ENCODE assay signal across 8 mouse cellular contexts in genomic region chr11:25644767-25645622, GRCm38 (mm10).
DNase-seq lines count a peak whose midpoint lies in the region; ATAC-seq and TF ChIP-seq lines count a peak whose summit lies in the region.

No protein-coding gene starts in this region.

- H3K4me2 ChIP-seq in stomach, embryonic 15.5 days, result 0 out of 2 replicates have a peak overlapping the region, but pooled peaks have one; percentile 3

- H3K4me1 ChIP-seq in stomach, embryonic 15.5 days, result no peaks in the 10 kb centered on the region

- no peak for TF ChIP-seq POLR2A in brain, embryonic 14.5 days (IDR thresholded peaks at IDR 0.05; ENCODE audit: borderline replicate concordance, extremely low read depth, insufficient read depth, insufficient read length, poor library complexity, severe bottlenecking)

- no peak overlapping the region for H3K9ac ChIP-seq in stomach, embryonic 15.5 days

- no peak for TF ChIP-seq CTCF in brain, embryonic 14.5 days (IDR thresholded peaks at IDR 0.05; ENCODE audit: borderline replicate concordance, extremely low read depth, insufficient read depth, insufficient read length)

- no peaks in the 10 kb centered on the region for H3K27me3 ChIP-seq in stomach, embryonic 15.5 days (replicated peaks)

- H3K27ac ChIP-seq in stomach, embryonic 15.5 days, result no peak overlapping the region

- peak; percentile 46 to 51 for DNase-seq in cerebellum, postnatal 10 days
- no peak for DNase-seq in cerebellum, adult 8-10 months
- peak; percentile 84 for DNase-seq in brain, embryonic 14.5 days (ENCODE audit: low read depth)
- DNase-seq in kidney, adult 18-20 months, result peak; percentile 58
- peak; percentile 19 for DNase-seq in left cerebral cortex, postnatal 4 days
- no peak for DNase-seq in adrenal gland, adult 18-20 months (ENCODE audit: low spot score in 2 of 2)
- DNase-seq in MN1 (ENCODE audit: low spot score), result no peak

- H3K36me3 ChIP-seq in stomach, embryonic 15.5 days, result no peaks in the 10 kb centered on the region

- intact Hi-C loops in left cerebral cortex, postnatal 4 days (cut with DNase I), result no loop called here

- H3K9me3 ChIP-seq in stomach, embryonic 15.5 days, result no peaks in the 10 kb centered on the region

- 62% methylated on average over 22 of the region's 22 CpGs for WGBS in stomach, embryonic 15.5 days

- H3K4me3 ChIP-seq in stomach, embryonic 15.5 days (replicated peaks), result no peak overlapping the region

- ATAC-seq in stomach, embryonic 15.5 days (ENCODE audit: insufficient read depth, low FRiP score, low read depth), result no peak

Comparison
In these comparisons a context has a peak if more than half of its experiments do, and no peak if none do; other contexts are left out.
1. DNase-seq: peak in cerebellum, postnatal 10 days (2 of 2), brain, embryonic 14.5 days (single experiment), kidney, adult 18-20 months (single experiment) and left cerebral cortex, postnatal 4 days (single experiment); none in cerebellum, adult 8-10 months (single experiment), adrenal gland, adult 18-20 months (0 of 2) and MN1 (single experiment).